In genomic region chr4:8984059-8984606, GRCm38 (mm10) we compare ENCODE assay signal across 24 mouse cellular contexts.
"Had no signal": no experiment of that assay in that cellular context is flagged by ENCODE, and none has a peak within 500 bp of the region (broad histone marks: within the 10 kb centered on the region; RNA-seq: fewer than 3 reads in every experiment).

No protein-coding gene starts in this region.

- DNase-seq: forebrain, postnatal 0 days; gastrocnemius, postnatal 14 days; gastrocnemius, postnatal 36 days; heart, adult 2 months; heart, postnatal 10 days; heart, postnatal 4 days; kidney, adult 11 months; kidney, adult 2 months; kidney, adult 9 months; kidney, postnatal 14 days; kidney, postnatal 36 days; liver had no signal

- H3K9ac ChIP-seq: forebrain, postnatal 0 days; heart, embryonic 12.5 days; hindbrain, embryonic 13.5 days; hindbrain, embryonic 15.5 days; kidney, embryonic 15.5 days; limb, embryonic 12.5 days had no signal

- ATAC-seq: forebrain, postnatal 0 days; hindbrain, postnatal 0 days had no signal

- H3K27me3 ChIP-seq: heart, embryonic 12.5 days; hindbrain, embryonic 13.5 days; hindbrain, embryonic 15.5 days had no signal

- H3K4me2 ChIP-seq: heart, embryonic 12.5 days; hindbrain, embryonic 13.5 days; hindbrain, embryonic 15.5 days; kidney, embryonic 15.5 days; limb, embryonic 12.5 days had no signal

- H3K27ac ChIP-seq: heart, adult 2 months; heart, embryonic 10.5 days; hindbrain, embryonic 10.5 days; hindbrain, embryonic 13.5 days; hindbrain, embryonic 15.5 days; hindbrain, postnatal 0 days; kidney, embryonic 15.5 days; kidney, postnatal 0 days; layer of hippocampus, adult 2 months; left cerebral cortex, adult 2 months; limb, embryonic 10.5 days; limb, embryonic 12.5 days had no signal

- H3K9me3 ChIP-seq: heart, embryonic 10.5 days; heart, embryonic 12.5 days; hindbrain, embryonic 10.5 days; hindbrain, embryonic 13.5 days; hindbrain, embryonic 15.5 days; kidney, embryonic 15.5 days; limb, embryonic 10.5 days; limb, embryonic 12.5 days had no signal

- H3K36me3 ChIP-seq: heart, embryonic 10.5 days; heart, embryonic 12.5 days; hindbrain, embryonic 10.5 days; hindbrain, embryonic 13.5 days; hindbrain, embryonic 15.5 days; kidney, embryonic 15.5 days; limb, embryonic 10.5 days; limb, embryonic 12.5 days had no signal

- H3K4me3 ChIP-seq: heart, adult 2 months; heart, embryonic 10.5 days; heart, embryonic 12.5 days; hindbrain, embryonic 10.5 days; hindbrain, embryonic 13.5 days; hindbrain, embryonic 15.5 days; kidney, embryonic 15.5 days; layer of hippocampus, adult 2 months; left cerebral cortex, adult 2 months; limb, embryonic 10.5 days; limb, embryonic 12.5 days had no signal
